Mouse (Mus musculus): ENCODE measurements around the gene Sord. TPM values are rescaled to one million over a fixed set of nuclear protein-coding genes. Genes with fewer than 3 reads are reported as not detected.
"Not testable (repeated sequence)": the region's sequence is repeated elsewhere in the genome, so short reads cannot be mapped to it uniquely, and the experiment has no call there.

The Sord gene
- polyA plus RNA-seq, 1 experiment from 2014 or later: 23.4 TPM

- not testable (repeated sequence) for H3K9ac ChIP-seq (ENCODE audit: low read length)
- 90% methylated on average over 4 of the region's 4 CpGs for WGBS
These were observed 17.5 kb upstream of the Sord start for GRCm38 (mm10) chr2:122217075-122217474.

GRCm38 (mm10) chr2:122218234-122218633 lies 16.3 kb upstream of the Sord start:
- no peak for ATAC-seq (ENCODE audit: low read depth)
- no peaks in the 10 kb centered on the region for H3K36me3 ChIP-seq (ENCODE audit: control insufficient read depth, insufficient read depth, low read length)
- no peak overlapping the region for H3K4me3 ChIP-seq (ENCODE audit: low read length)
- no peak overlapping the region for H3K9ac ChIP-seq (ENCODE audit: low read length)
- 66% methylated on average over 2 of the region's 2 CpGs for WGBS
- H3K4me2 ChIP-seq (ENCODE audit: low read depth, low read length): no peak overlapping the region
- no peak overlapping the region for H3K27ac ChIP-seq (ENCODE audit: low read length)
- H3K27me3 ChIP-seq (ENCODE audit: control insufficient read depth, insufficient read depth, low read depth, low read length): no peaks in the 10 kb centered on the region
- H3K4me1 ChIP-seq (replicated peaks; ENCODE audit: control insufficient read depth, insufficient read depth, low read length): no peaks in the 10 kb centered on the region
- no peaks in the 10 kb centered on the region for H3K9me3 ChIP-seq (ENCODE audit: control insufficient read depth, low read length)

More at GRCm38 (mm10) chr2:122217075-122217474, 17.5 kb upstream of the Sord start:
- not testable (repeated sequence) for H3K9me3 ChIP-seq (ENCODE audit: control insufficient read depth, low read length); H3K27me3 ChIP-seq (ENCODE audit: control insufficient read depth, insufficient read depth, low read depth, low read length); H3K4me1 ChIP-seq (replicated peaks; ENCODE audit: control insufficient read depth, insufficient read depth, low read length); ATAC-seq (ENCODE audit: low read depth); H3K36me3 ChIP-seq (ENCODE audit: control insufficient read depth, insufficient read depth, low read length); H3K27ac ChIP-seq (ENCODE audit: low read length); H3K4me3 ChIP-seq (ENCODE audit: low read length); H3K4me2 ChIP-seq (ENCODE audit: low read depth, low read length)

- Histone ChIP-seq H3K4me3 (ENCODE audit: low read length) (no peak overlapping the region), H3K4me1 (replicated peaks; ENCODE audit: control insufficient read depth, insufficient read depth, low read length) (no peaks in the 10 kb centered on the region), H3K4me2 (ENCODE audit: low read depth, low read length) (no peak overlapping the region), H3K9me3 (ENCODE audit: control insufficient read depth, low read length) (no peaks in the 10 kb centered on the region), H3K36me3 (ENCODE audit: control insufficient read depth, insufficient read depth, low read length) (no peaks in the 10 kb centered on the region), H3K9ac (ENCODE audit: low read length) (no peak overlapping the region), H3K27me3 (ENCODE audit: control insufficient read depth, insufficient read depth, low read depth, low read length) (no peaks in the 10 kb centered on the region), H3K27ac (ENCODE audit: low read length) (no peak overlapping the region)
- 17% methylated on average over 4 of the region's 4 CpGs for WGBS
- no peak for ATAC-seq (ENCODE audit: low read depth)
These were observed 13.2 kb upstream of the Sord start for GRCm38 (mm10) chr2:122221378-122221777.

- 18% methylated on average over 5 of the region's 5 CpGs for WGBS
These were observed 12.8 kb upstream of the Sord start for GRCm38 (mm10) chr2:122221798-122222197.

GRCm38 (mm10) chr2:122222272-122222671 lies 12.3 kb upstream of the Sord start:
- Histone ChIP-seq H3K9me3 (ENCODE audit: control insufficient read depth, low read length) (no peaks in the 10 kb centered on the region), H3K36me3 (ENCODE audit: control insufficient read depth, insufficient read depth, low read length) (no peaks in the 10 kb centered on the region), H3K27ac (ENCODE audit: low read length) (no peak overlapping the region), H3K4me3 (ENCODE audit: low read length) (no peak overlapping the region), H3K4me2 (ENCODE audit: low read depth, low read length) (no peak overlapping the region), H3K27me3 (ENCODE audit: control insufficient read depth, insufficient read depth, low read depth, low read length) (no peaks in the 10 kb centered on the region), H3K9ac (ENCODE audit: low read length) (no peak overlapping the region), H3K4me1 (replicated peaks; ENCODE audit: control insufficient read depth, insufficient read depth, low read length) (no peaks in the 10 kb centered on the region)
- 63% methylated on average over 5 of the region's 5 CpGs for WGBS
- no peak for ATAC-seq (ENCODE audit: low read depth)

More at GRCm38 (mm10) chr2:122221798-122222197, 12.8 kb upstream of the Sord start:
- no peaks in the 10 kb centered on the region for H3K4me1 ChIP-seq (replicated peaks; ENCODE audit: control insufficient read depth, insufficient read depth, low read length)
- no peak overlapping the region for H3K4me3 ChIP-seq (ENCODE audit: low read length)
- no peak for ATAC-seq (ENCODE audit: low read depth)
- no peaks in the 10 kb centered on the region for H3K9me3 ChIP-seq (ENCODE audit: control insufficient read depth, low read length)
- no peaks in the 10 kb centered on the region for H3K36me3 ChIP-seq (ENCODE audit: control insufficient read depth, insufficient read depth, low read length)
- no peak overlapping the region for H3K9ac ChIP-seq (ENCODE audit: low read length)
- H3K27ac ChIP-seq (ENCODE audit: low read length): no peak overlapping the region
- no peaks in the 10 kb centered on the region for H3K27me3 ChIP-seq (ENCODE audit: control insufficient read depth, insufficient read depth, low read depth, low read length)
- no peak overlapping the region for H3K4me2 ChIP-seq (ENCODE audit: low read depth, low read length)

- H3K4me1 ChIP-seq (replicated peaks; ENCODE audit: control insufficient read depth, insufficient read depth, low read length): no peaks in the 10 kb centered on the region
- no peak for ATAC-seq (ENCODE audit: low read depth)
- no peak overlapping the region for H3K27ac ChIP-seq (ENCODE audit: low read length)
- no peaks in the 10 kb centered on the region for H3K27me3 ChIP-seq (ENCODE audit: control insufficient read depth, insufficient read depth, low read depth, low read length)
- H3K36me3 ChIP-seq (ENCODE audit: control insufficient read depth, insufficient read depth, low read length): no peaks in the 10 kb centered on the region
- no peak overlapping the region for H3K4me2 ChIP-seq (ENCODE audit: low read depth, low read length)
- no peak overlapping the region for H3K4me3 ChIP-seq (ENCODE audit: low read length)
- no peaks in the 10 kb centered on the region for H3K9me3 ChIP-seq (ENCODE audit: control insufficient read depth, low read length)
- no peak overlapping the region for H3K9ac ChIP-seq (ENCODE audit: low read length)
These were observed 10.9 kb upstream of the Sord start for GRCm38 (mm10) chr2:122223654-122224053.

- no peak overlapping the region for H3K9ac ChIP-seq (ENCODE audit: low read length)
- H3K4me3 ChIP-seq (ENCODE audit: low read length): no peak overlapping the region
- no peak overlapping the region for H3K4me2 ChIP-seq (ENCODE audit: low read depth, low read length)
- no peaks in the 10 kb centered on the region for H3K36me3 ChIP-seq (ENCODE audit: control insufficient read depth, insufficient read depth, low read length)
- 80% methylated on average over 6 of the region's 6 CpGs for WGBS
- no peaks in the 10 kb centered on the region for H3K9me3 ChIP-seq (ENCODE audit: control insufficient read depth, low read length)
- H3K27ac ChIP-seq (ENCODE audit: low read length): no peak overlapping the region
- no peaks in the 10 kb centered on the region for H3K27me3 ChIP-seq (ENCODE audit: control insufficient read depth, insufficient read depth, low read depth, low read length)
- peaks cover 6% of the 10 kb centered on the region for H3K4me1 ChIP-seq (replicated peaks; ENCODE audit: control insufficient read depth, insufficient read depth, low read length)
- no peak for ATAC-seq (ENCODE audit: low read depth)
These were observed 4.2 kb upstream of the Sord start for GRCm38 (mm10) chr2:122230395-122230794.

GRCm38 (mm10) chr2:122231616-122232015 lies 2.9 kb upstream of the Sord start:
- Histone ChIP-seq H3K4me3 (ENCODE audit: low read length) (no peak overlapping the region), H3K4me2 (ENCODE audit: low read depth, low read length) (no peak overlapping the region), H3K27ac (ENCODE audit: low read length) (no peak overlapping the region), H3K36me3 (ENCODE audit: control insufficient read depth, insufficient read depth, low read length) (no peaks in the 10 kb centered on the region), H3K4me1 (replicated peaks; ENCODE audit: control insufficient read depth, insufficient read depth, low read length) (peaks cover 6% of the 10 kb centered on the region), H3K27me3 (ENCODE audit: control insufficient read depth, insufficient read depth, low read depth, low read length) (no peaks in the 10 kb centered on the region), H3K9ac (ENCODE audit: low read length) (no peak overlapping the region), H3K9me3 (ENCODE audit: control insufficient read depth, low read length) (no peaks in the 10 kb centered on the region)
- ATAC-seq (ENCODE audit: low read depth): no peak
- WGBS: 78% methylated on average over 9 of the region's 9 CpGs

GRCm38 (mm10) chr2:122233341-122233740 lies 1.2 kb upstream of the Sord start:
- Histone ChIP-seq H3K4me1 (replicated peaks; ENCODE audit: control insufficient read depth, insufficient read depth, low read length) (peaks cover 6% of the 10 kb centered on the region), H3K4me2 (ENCODE audit: low read depth, low read length) (no peak overlapping the region), H3K9me3 (ENCODE audit: control insufficient read depth, low read length) (no peaks in the 10 kb centered on the region), H3K9ac (ENCODE audit: low read length) (no peak overlapping the region), H3K27ac (ENCODE audit: low read length) (no peak overlapping the region), H3K4me3 (ENCODE audit: low read length) (no peak overlapping the region), H3K36me3 (ENCODE audit: control insufficient read depth, insufficient read depth, low read length) (no peaks in the 10 kb centered on the region), H3K27me3 (ENCODE audit: control insufficient read depth, insufficient read depth, low read depth, low read length) (no peaks in the 10 kb centered on the region)
- WGBS: 55% methylated on average over 5 of the region's 5 CpGs
- no peak for ATAC-seq (ENCODE audit: low read depth)

Measured in lung, embryonic 16.5 days (tissue).